Mouse (Mus musculus) bone marrow, adult 2 months (tissue): Measurements from ENCODE around the gene Atp9a.

Experiments used
- CTCF ChIP-seq: fragments of 200-500 bp; IDR thresholded peaks from 2 replicates; pipeline ENCODE4 v1.5.1; 2011; ENCODE audit warnings: low read length, control low read depth; ENCODE audit not compliant: control insufficient read depth, insufficient read depth
- POLR2A ChIP-seq: fragments of 200-500 bp; IDR thresholded peaks from 2 replicates; pipeline ENCODE4 v1.6.1; 2011; ENCODE audit warnings: low read depth, mild to moderate bottlenecking, control low read depth, low read length, borderline replicate concordance; ENCODE audit not compliant: control insufficient read depth

DNA sequence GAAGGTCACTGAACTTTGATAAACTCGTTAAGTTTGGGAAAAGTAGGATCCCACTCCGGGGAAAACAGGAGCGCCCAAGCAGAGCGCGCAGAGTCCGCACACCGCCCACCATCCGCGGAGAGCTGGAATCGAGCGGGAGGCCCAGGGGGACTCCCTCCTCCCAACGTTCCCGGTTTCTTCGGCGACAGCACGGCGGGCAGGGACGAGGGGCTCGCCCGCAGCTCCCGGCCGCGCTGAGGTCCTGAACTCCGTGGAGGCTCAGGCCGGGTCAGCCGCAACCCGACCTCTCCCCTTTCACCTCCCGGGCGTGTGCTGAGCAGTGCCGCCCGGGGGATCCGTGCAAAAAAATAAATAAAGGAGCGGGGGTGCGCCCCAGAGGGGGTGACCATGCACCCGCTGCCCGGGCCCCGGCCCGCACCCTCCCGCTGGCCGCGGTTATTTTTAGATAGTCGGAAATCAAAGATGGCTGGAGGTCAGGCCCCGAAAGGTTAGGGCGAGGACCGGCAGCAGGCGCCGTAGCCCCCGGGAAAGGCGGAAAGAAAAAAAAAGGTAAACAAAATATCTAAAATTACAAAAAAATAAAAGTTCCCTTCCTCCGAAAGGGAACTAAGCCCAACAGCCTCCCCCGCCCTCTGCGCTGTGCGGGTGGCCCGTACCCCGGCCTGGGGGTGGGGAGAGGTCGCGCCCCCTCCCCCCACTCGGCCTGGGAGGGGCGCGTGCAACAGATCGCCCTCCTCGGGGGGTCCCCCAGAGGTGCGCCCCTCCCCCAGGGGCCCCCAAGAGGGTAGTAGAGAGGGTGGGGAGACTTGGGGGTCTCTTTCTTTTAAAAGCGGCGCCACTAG is 23.7 kb upstream of the Atp9a start:
- TF ChIP-seq CTCF: no peak
- TF ChIP-seq POLR2A: no peak
